Mouse (Mus musculus) mouse embryonic stem cell (cell line): ENCODE measurements around the gene Cct2.

Experiments
- in situ Hi-C, 2 experiments: fragments of 300-500 bp; cut with MboI; formaldehyde crosslinking; loops; 1 replicate in 1 of 2; 3 replicates in 1 of 2; pipeline ENCODE4 v1.14.3; 2019 to 2020; ENCODE audit warnings: low sequenced_read_pairs in 2 of 2, low pct_unique_long_range_greater_than_20kb in 1 of 2, mixed read lengths in 1 of 2; ENCODE audit not compliant: unreplicated experiment in 1 of 2

Gene Cct2

GRCm38 (mm10) chr10:117063254-117064021 is at the start of gene Cct2:
Gene Cct2 (minus strand): TSS chr10:117063814.
- in situ Hi-C loops = loop anchor here in 1 of 2 experiments (25.0 kb wide), 1 partner anchor 624 kb away; no protein-coding TSS in a partner anchor

DNA sequence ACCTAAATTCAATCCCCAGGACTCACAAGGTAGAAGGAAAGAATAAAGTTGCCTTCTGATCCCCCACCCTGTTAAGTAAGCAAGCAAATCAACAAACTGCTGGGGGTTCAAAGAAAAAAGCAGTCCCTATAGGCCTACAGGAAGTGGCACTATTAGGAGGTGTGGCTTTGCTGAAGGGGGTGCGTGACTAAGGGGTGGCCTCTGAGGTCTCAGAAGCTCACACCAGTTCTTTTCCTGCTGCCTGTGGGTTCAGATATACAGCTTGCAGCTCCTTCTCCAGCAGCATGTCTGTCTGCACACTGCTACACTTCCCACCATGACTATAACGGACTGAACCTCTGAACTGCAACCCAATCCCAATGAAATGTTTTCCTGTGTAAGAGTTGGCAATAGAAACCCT is 48.9 kb upstream of the Cct2 start:
- in situ Hi-C loops = no loop called here

DNA sequence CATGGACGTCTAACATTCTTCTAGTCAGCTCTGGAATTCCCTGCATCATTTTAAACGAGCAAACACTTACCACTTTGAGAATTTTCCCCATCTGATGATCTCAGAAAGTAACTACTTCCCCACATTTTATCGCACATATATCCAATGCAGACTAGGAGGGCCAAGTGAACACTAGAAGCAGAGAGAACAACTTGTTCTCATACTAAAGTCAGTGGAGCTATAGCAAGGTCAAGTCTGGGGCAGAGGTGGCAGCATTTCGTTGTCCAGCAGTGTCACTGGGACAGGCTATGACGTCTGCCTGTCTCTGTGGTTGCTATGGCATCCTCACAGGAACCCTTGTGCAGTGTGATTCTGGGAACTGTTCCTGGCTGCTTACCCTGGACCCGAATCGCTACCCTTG is 47.8 kb upstream of the Cct2 start:
- in situ Hi-C loops = no loop called here

DNA sequence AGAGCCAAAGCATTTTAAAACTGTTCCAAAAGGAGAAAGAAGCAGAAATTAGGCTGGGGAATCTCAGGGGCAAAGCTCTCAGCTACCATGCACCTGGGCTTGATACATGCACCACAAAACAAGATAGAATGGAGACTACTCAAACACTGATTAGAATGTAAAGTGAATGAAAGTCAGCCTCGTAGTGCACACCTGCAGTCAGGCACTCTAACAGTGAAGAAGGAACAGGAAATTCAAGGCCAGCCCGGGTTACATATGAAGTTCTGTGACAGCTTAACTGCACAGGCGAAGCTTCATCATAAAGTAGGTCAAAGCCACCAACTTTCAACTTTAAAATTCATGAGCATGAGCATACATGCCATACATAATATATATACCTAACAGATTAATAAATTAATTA is 46.7 kb upstream of the Cct2 start:
- in situ Hi-C loops = no loop called here

DNA sequence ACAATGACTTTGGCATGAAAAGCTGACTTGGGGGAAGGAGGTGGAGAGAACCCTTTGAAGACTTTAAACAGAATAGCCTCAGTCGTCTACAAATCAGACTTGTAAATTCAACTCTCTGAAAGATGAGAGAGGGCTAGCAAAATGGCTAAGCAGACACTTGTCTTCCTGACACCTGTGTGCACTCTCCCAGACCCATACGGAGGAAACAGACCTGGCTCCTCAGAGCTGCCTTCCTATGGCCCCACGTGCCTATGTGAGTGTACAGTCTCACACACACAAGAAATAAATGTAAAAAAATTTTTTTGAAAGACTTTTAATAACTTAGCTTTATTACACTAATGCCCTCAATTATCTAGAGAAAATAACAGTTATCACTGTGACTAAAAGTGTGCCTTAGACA is 43.1 kb upstream of the Cct2 start:
- in situ Hi-C loops = no loop called here

DNA sequence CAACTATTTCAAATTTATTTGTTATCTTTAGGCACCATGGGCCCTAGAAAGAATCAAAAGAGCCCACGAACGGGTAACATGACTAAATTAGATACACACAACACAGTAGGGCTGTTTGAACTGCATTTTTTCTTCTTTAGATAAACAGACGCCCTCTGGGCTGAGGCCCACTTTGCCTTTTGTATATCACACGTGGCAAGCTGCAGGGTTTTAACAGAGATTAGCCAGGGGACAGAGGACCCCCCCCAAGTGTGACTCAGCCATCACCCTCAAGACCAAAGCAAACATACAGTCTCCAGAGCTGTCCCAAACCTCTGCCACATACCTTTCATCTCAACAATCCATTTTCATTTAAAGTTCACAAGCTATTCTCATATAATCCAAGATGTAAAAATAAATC is 42.6 kb upstream of the Cct2 start:
- in situ Hi-C loops = no loop called here

DNA sequence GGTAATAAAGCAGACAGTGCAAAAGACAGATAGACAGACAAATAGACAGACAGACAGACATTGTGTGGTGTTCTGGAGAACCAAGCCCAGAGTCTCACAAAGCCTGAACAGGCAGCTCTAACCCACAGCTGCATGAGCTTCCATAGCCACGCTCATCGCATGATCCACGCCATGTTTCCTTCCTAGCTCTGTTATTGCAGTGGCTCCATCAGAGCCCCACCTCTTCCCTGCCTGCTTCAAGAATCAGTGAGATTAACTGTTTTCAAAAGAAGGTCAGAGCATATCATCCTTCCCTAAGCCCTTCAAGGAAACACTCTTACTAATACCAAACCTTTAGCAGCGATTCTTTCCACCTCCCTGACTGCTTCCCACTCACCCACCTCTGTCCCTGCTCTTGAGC is 41.4 kb upstream of the Cct2 start:
- in situ Hi-C loops = no loop called here

DNA sequence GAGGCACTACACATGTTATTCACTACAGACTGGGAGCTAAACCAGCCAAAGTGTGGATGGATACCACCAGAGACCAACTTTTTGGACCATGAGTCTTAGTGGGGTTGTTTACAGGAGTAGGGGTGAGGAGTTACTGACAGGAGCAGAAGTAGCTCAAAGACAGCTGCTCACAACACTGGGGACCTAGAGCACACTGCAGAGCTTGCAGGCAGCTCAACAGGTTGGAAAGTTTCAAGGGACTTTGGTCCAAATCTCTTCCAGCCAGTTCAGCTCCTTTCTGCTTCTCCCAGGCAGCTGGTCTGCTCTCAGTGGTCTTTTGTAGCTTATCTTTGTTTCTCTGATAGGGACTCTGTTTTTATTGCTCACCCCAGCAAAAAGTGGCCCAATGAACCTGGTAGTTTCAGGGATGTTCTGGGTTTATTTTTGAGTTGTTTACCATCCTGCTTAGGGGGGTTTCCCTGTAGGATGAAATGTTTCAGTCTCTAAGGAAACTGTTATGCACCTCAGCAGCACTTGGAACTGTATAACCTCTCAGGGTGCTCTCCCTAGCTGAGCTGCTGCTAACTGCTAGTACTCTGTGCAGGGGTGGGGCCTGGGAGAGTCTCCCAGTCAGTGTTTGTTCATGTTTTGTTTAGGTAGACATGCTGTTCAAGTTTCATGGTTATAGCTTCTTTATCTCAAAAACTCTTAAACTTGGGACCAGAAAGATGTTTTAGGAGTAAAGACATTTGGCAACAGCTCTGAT is 40.4 kb upstream of the Cct2 start:
- in situ Hi-C loops = no loop called here

GRCm38 (mm10) chr10:117100175-117100574 is 36.6 kb upstream of the Cct2 start:
- in situ Hi-C loops = no loop called here

- in situ Hi-C loops = no loop called here
Observed at GRCm38 (mm10) chr10:117097116-117097698, 33.6 kb upstream of the Cct2 start.

GRCm38 (mm10) chr10:117096096-117096495 is 32.5 kb upstream of the Cct2 start:
- in situ Hi-C loops = no loop called here

GRCm38 (mm10) chr10:117094504-117095329 is 31.1 kb upstream of the Cct2 start:
- in situ Hi-C loops = no loop called here

DNA sequence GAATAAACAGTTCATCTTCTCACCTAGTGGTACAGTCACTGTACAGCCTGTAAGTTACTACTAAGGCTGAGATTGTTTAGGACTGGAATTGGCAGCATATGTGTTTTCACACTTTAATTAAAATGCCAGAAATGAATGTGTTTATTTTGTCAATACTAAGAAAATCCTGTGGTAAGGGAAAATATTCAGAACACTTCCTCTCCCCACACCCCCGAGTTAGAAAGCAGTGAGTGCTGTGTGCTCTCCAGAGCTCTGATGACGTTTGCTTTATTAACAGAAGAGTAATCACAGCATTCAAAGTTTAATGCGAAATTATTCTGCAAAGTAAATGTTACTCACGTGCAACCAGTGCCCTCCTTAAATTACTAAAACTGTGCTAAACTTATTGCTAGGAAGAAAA is 26.0 kb upstream of the Cct2 start:
- in situ Hi-C loops = no loop called here

GRCm38 (mm10) chr10:117081914-117082359 is 18.3 kb upstream of the Cct2 start:
- in situ Hi-C loops = no loop called here

- in situ Hi-C loops = no loop called here
Observed at GRCm38 (mm10) chr10:117081326-117081725, 17.7 kb upstream of the Cct2 start.

DNA sequence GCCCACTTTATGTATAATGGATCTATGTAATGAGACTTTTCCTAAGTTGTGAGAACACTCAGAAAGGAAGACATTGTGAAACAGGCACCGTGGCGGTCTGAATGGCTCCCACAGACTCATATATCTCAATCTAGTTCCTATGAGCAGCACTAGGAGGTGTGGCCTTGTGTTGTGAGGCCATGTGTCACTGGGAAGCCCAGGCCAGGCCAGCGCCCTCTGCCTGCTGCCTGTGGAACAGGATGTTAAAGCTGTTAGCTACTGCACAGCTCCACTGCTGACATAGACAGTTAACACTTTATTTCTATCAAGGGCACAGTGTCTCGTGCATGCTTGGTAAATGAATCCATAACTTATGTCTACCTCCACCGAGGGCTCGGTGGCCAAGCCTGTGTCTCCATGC is 14.7 kb upstream of the Cct2 start:
- in situ Hi-C loops = no loop called here

- in situ Hi-C loops = loop anchor here in 1 of 2 experiments (25.0 kb wide), 1 partner anchor 614 kb away; no protein-coding TSS in a partner anchor
Observed at GRCm38 (mm10) chr10:117073176-117073575, 9.6 kb upstream of the Cct2 start.

DNA sequence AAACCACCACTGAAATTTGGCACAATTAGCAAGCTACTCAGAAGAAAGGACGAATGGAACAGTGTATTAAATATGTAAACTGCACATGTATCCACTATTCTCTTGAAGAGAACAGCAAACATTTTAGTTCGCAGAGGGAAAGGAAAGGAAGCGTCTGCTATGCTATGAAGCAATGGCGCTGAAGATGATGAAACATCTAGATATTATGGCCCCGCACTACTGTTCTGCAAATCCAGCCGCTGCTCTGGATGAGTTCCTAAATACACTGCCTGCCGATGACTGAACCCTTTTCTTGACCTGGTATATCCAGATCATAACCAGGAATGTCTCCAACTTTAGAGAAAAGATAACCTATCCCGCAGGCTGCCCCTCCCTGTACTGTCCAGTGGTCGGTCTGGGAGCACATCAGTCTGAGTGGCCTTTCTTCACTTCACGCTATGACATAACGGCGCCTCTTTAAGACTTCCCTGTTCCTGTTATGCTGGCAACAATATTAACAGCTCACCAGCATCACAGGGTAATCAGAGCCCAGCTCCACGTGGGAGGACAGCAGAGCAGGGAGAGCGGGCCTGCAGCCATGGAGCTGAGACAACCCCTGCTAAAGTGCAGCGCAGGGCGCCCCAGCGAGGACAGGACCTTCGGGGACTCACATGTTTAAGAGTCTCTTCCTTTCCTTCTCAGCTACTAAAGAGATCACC is 8.7 kb upstream of the Cct2 start:
- in situ Hi-C loops = loop anchor here in 1 of 2 experiments (25.0 kb wide), 1 partner anchor 615 kb away; no protein-coding TSS in a partner anchor
